Mouse (Mus musculus): Measurements from ENCODE around the gene 2610507B11Rik.

Gene 2610507B11Rik

GRCm38 (mm10) chr11:78278853-78279252 is 17.3 kb downstream of the 2610507B11Rik start:
- intact Hi-C loops (cut with DNase I) = loop anchor here (5.0 kb wide), 1 partner anchor 68 kb away; no protein-coding TSS in a partner anchor

GRCm38 (mm10) chr11:78279586-78279985 is 18.0 kb downstream of the 2610507B11Rik start:
- intact Hi-C loops (cut with DNase I) = loop anchor here (5.0 kb wide), 1 partner anchor 68 kb away; no protein-coding TSS in a partner anchor

GRCm38 (mm10) chr11:78289146-78289763 is 27.7 kb downstream of the 2610507B11Rik start:
- intact Hi-C loops (cut with DNase I) = no loop called here

- intact Hi-C loops (cut with DNase I) = no loop called here
Observed at GRCm38 (mm10) chr11:78290654-78291053, 29.1 kb downstream of the 2610507B11Rik start, which contains the start of gene BC030499. BC030499 (plus strand) TSS chr11:78290841.

- intact Hi-C loops (cut with DNase I) = no loop called here
Observed at GRCm38 (mm10) chr11:78294585-78294984, 33.0 kb downstream of the 2610507B11Rik start.

- intact Hi-C loops (cut with DNase I) = no loop called here
Observed at GRCm38 (mm10) chr11:78300917-78301316, 39.4 kb downstream of the 2610507B11Rik start.

- intact Hi-C loops (cut with DNase I) = no loop called here
Observed at GRCm38 (mm10) chr11:78301357-78302084, 40.0 kb downstream of the 2610507B11Rik start, which contains the start of gene Spag5. Spag5 (plus strand) TSS chr11:78301529.

- intact Hi-C loops (cut with DNase I) = no loop called here
Observed at GRCm38 (mm10) chr11:78305272-78305671, 43.7 kb downstream of the 2610507B11Rik start.

- intact Hi-C loops (cut with DNase I) = no loop called here
Observed at GRCm38 (mm10) chr11:78310861-78311511, 49.4 kb downstream of the 2610507B11Rik start.

- intact Hi-C loops (cut with DNase I) = no loop called here
Observed at GRCm38 (mm10) chr11:78313662-78314061, 52.1 kb downstream of the 2610507B11Rik start.

GRCm38 (mm10) chr11:78318411-78318810 is 56.9 kb downstream of the 2610507B11Rik start:
- intact Hi-C loops (cut with DNase I) = no loop called here

GRCm38 (mm10) chr11:78322076-78322831 is 60.7 kb downstream of the 2610507B11Rik start:
- intact Hi-C loops (cut with DNase I) = no loop called here

GRCm38 (mm10) chr11:78322860-78323259 is 61.3 kb downstream of the 2610507B11Rik start, which contains the start of gene Aldoc:
Aldoc (plus strand) TSS chr11:78322968.
- intact Hi-C loops (cut with DNase I) = no loop called here

GRCm38 (mm10) chr11:78324000-78324785 is 62.6 kb downstream of the 2610507B11Rik start:
- intact Hi-C loops (cut with DNase I) = no loop called here

- intact Hi-C loops (cut with DNase I) = no loop called here
Observed at GRCm38 (mm10) chr11:78324965-78325364, 63.4 kb downstream of the 2610507B11Rik start.

- intact Hi-C loops (cut with DNase I) = no loop called here
Observed at GRCm38 (mm10) chr11:78327215-78327614, 65.7 kb downstream of the 2610507B11Rik start.

- intact Hi-C loops (cut with DNase I) = no loop called here
Observed at GRCm38 (mm10) chr11:78327634-78328511, 66.3 kb downstream of the 2610507B11Rik start, which contains the start of gene Pigs. Pigs (plus strand) TSS chr11:78328415.

GRCm38 (mm10) chr11:78328512-78329056 is 67.0 kb downstream of the 2610507B11Rik start:
- intact Hi-C loops (cut with DNase I) = no loop called here

- intact Hi-C loops (cut with DNase I) = no loop called here
Observed at GRCm38 (mm10) chr11:78332676-78333075, 71.1 kb downstream of the 2610507B11Rik start.
